Mouse (Mus musculus) brain, embryonic 14.5 days (tissue): ENCODE measurements around the gene Rps28.

Source experiments
- CTCF ChIP-seq: fragments of 200-500 bp; IDR thresholded peaks from 2 replicates; pipeline ENCODE4 v1.5.1; 2012; ENCODE audit warnings: inconsistent platforms, mild to moderate bottlenecking, moderate library complexity, borderline replicate concordance; ENCODE audit not compliant: insufficient read depth, insufficient read length; ENCODE audit errors: extremely low read depth
- POLR2A ChIP-seq: fragments of 200-500 bp; IDR thresholded peaks from 2 replicates; pipeline ENCODE4 v1.6.1; 2012; ENCODE audit warnings: mild to moderate bottlenecking, inconsistent platforms, borderline replicate concordance; ENCODE audit not compliant: poor library complexity, insufficient read depth, insufficient read length, severe bottlenecking; ENCODE audit errors: extremely low read depth

DNA sequence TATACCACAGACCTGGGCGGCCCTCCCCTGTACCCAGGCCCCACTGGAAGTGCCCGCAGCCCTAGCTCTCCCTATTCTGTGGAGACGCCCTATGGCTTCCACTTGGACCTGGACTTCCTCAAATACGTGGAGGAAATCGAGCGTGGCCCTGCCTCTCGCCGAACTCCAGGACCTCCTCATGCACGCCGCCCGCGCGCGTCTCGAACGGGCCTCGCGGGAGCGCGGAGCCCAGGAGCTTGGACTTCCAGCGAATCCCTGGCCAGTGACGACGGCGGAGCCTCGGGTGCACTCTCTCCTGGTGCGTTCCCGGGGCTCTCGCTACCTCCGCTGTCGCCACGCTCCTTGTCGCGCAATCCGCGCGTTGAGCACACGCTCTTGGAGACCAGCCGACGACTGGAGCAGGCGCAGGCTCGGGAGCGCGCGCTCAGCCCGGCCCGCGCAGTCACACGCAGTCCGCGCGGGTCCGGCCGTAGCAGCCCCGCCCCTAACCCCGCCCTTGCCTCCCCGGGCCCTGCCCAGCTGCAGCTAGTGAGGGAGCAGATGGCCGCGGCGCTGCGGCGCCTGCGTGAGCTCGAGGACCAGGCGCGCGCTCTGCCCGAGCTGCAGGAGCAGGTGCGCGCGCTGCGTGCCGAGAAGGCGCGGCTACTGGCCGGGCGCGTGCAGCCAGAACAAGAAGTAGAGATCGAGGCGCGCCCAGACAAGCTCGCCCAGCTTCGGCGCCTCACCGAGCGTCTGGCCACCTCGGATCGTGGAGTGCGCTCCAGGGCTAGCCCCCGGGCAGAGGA, 7.0 kb downstream of the Rps28 start:
- TF ChIP-seq CTCF (no peak), POLR2A (peak; percentile 41; the same call in 1 of the 2 replicates)
